Mouse (Mus musculus): ENCODE data around the gene Ndufb6.

Gene Ndufb6

GRCm38 (mm10) chr4:40221876-40222585 lies 57.2 kb downstream of the Ndufb6 start:
- in situ Hi-C loops (cut with MboI; ENCODE audit: unreplicated experiment in 2 of 2) = loop anchor here in 1 of 2 experiments (10.0 kb wide), 1 partner anchor 63 kb away; no protein-coding TSS in a partner anchor

GRCm38 (mm10) chr4:40221004-40221760 lies 58.0 kb downstream of the Ndufb6 start:
- in situ Hi-C loops (cut with MboI; ENCODE audit: unreplicated experiment in 2 of 2) = loop anchor here in 1 of 2 experiments (10.0 kb wide), 1 partner anchor 64 kb away; no protein-coding TSS in a partner anchor
